Mouse (Mus musculus): ENCODE results near the gene Gnrhr. TPM values are rescaled to one million over a fixed set of nuclear protein-coding genes. Genes with fewer than 3 reads are reported as not detected.

The Gnrhr gene
- polyA plus RNA-seq (2014; fragmentation: Illumina TruSeq; extraction: RNeasy Lipid Tissue Mini Kit (QIAGEN cat#74804); ENCODE audit: low read depth, low replicate concordance): 0.31 TPM

GRCm38 (mm10) chr5:86197801-86198200, at the start of gene Gnrhr:
Gnrhr (minus strand) TSS chr5:86197901.

GRCm38 (mm10) chr5:86172449-86173161, 25.1 kb downstream of the Gnrhr start, which contains the start of gene Uba6:
Uba6 (minus strand) TSS chr5:86172803.

Other genes starting within 250 kb of the Gnrhr start
- 5.4 TPM for gene Cenpc1, start 132.3 kb downstream of the Gnrhr start, polyA plus RNA-seq (2014; fragmentation: Illumina TruSeq; extraction: RNeasy Lipid Tissue Mini Kit (QIAGEN cat#74804); ENCODE audit: low read depth, low replicate concordance)
- gene Stap1, start 126.2 kb downstream of the Gnrhr start, polyA plus RNA-seq (2014; fragmentation: Illumina TruSeq; extraction: RNeasy Lipid Tissue Mini Kit (QIAGEN cat#74804); ENCODE audit: low read depth, low replicate concordance): 0.34 TPM
- 5.4 TPM for gene Uba6, start 25.1 kb downstream of the Gnrhr start, polyA plus RNA-seq (2014; fragmentation: Illumina TruSeq; extraction: RNeasy Lipid Tissue Mini Kit (QIAGEN cat#74804); ENCODE audit: low read depth, low replicate concordance)
- gene Tmprss11c, start 91.4 kb upstream of the Gnrhr start, polyA plus RNA-seq (2014; fragmentation: Illumina TruSeq; extraction: RNeasy Lipid Tissue Mini Kit (QIAGEN cat#74804); ENCODE audit: low read depth, low replicate concordance): not detected
- gene Tmprss11d, start 175.5 kb upstream of the Gnrhr start, polyA plus RNA-seq (2014; fragmentation: Illumina TruSeq; extraction: RNeasy Lipid Tissue Mini Kit (QIAGEN cat#74804); ENCODE audit: low read depth, low replicate concordance): not detected